Mouse (Mus musculus) left cerebral cortex, postnatal 10 days (tissue): ENCODE results near the gene Hnf1b. TPM values are rescaled to one million over a fixed set of nuclear protein-coding genes. Genes with fewer than 3 reads are reported as not detected.

Experiments used
- DNase-seq, 2 experiments: peaks; one replicate each; pipeline ENCODE4 v3.0.0; 2021 to 2022; ENCODE audit warnings: low spot score in 2 of 2, mixed read lengths in 1 of 2; ENCODE audit errors: extremely low spot score in 1 of 2
- intact Hi-C: fragments of 180-260 bp; cut with DNase I; formaldehyde crosslinking; loops from one replicate; pipeline ENCODE4 v1.15.1; 2025
- total RNA-seq, 2 experiments: library from RNA; stranded (reverse); gene quantifications; 2 replicates each; pipeline ENCODE4 v1.2.3; 2021

The Hnf1b gene
- total RNA-seq, result under 1 TPM; 0.14 to 0.19 TPM

- no peak for DNase-seq
- intact Hi-C loops, result loop anchor here (5.0 kb wide), 1 partner anchor 668 kb away; no protein-coding TSS in a partner anchor
Observed at GRCm38 (mm10) chr11:83849529-83850335, at the start of gene Hnf1b. TSS of gene Hnf1b (plus strand) at chr11:83850063.

GRCm38 (mm10) chr11:83802166-83802565, 47.7 kb upstream of the Hnf1b start:
- no peak for DNase-seq
- intact Hi-C loops, result no loop called here

GRCm38 (mm10) chr11:83802581-83802980, 47.3 kb upstream of the Hnf1b start:
- no peak for DNase-seq
- intact Hi-C loops, result no loop called here

- no peak for DNase-seq
- intact Hi-C loops, result loop anchor here (10.0 kb wide), 1 partner anchor 124 kb away; no protein-coding TSS in a partner anchor
Observed at GRCm38 (mm10) chr11:83810441-83810840, 39.4 kb upstream of the Hnf1b start.

- intact Hi-C loops, result loop anchor here (10.0 kb wide), 1 partner anchor 120 kb away; no protein-coding TSS in a partner anchor
- no peak for DNase-seq
Observed at GRCm38 (mm10) chr11:83815191-83815590, 34.7 kb upstream of the Hnf1b start.

- peak; percentile 13 to 53 for DNase-seq
- intact Hi-C loops, result loop anchor here (10.0 kb wide), 1 partner anchor 119 kb away; no protein-coding TSS in a partner anchor
Observed at GRCm38 (mm10) chr11:83815628-83816027, 34.2 kb upstream of the Hnf1b start.

- intact Hi-C loops, result loop anchor here (10.0 kb wide), 1 partner anchor 118 kb away; no protein-coding TSS in a partner anchor
- DNase-seq, result no peak
Observed at GRCm38 (mm10) chr11:83817048-83817447, 32.8 kb upstream of the Hnf1b start.

- no peak for DNase-seq
- intact Hi-C loops, result loop anchor here (10.0 kb wide), 1 partner anchor 117 kb away; no protein-coding TSS in a partner anchor
Observed at GRCm38 (mm10) chr11:83817994-83818393, 31.9 kb upstream of the Hnf1b start.

- intact Hi-C loops, result loop anchor here (10.0 kb wide), 1 partner anchor 116 kb away; no protein-coding TSS in a partner anchor
Observed at GRCm38 (mm10) chr11:83818591-83819127, 31.2 kb upstream of the Hnf1b start.

GRCm38 (mm10) chr11:83819806-83820483, 29.9 kb upstream of the Hnf1b start:
- no peak for DNase-seq
- intact Hi-C loops, result loop anchor here (10.0 kb wide), 1 partner anchor 115 kb away; no protein-coding TSS in a partner anchor

More at GRCm38 (mm10) chr11:83818591-83819127, 31.2 kb upstream of the Hnf1b start:
- DNase-seq, result no peak

GRCm38 (mm10) chr11:83826142-83826541, 23.7 kb upstream of the Hnf1b start:
- intact Hi-C loops, result no loop called here
- no peak for DNase-seq

- intact Hi-C loops, result no loop called here
- no peak for DNase-seq
Observed at GRCm38 (mm10) chr11:83828553-83829142, 21.2 kb upstream of the Hnf1b start.

- DNase-seq, result no peak
- intact Hi-C loops, result no loop called here
Observed at GRCm38 (mm10) chr11:83832389-83832788, 17.5 kb upstream of the Hnf1b start.

GRCm38 (mm10) chr11:83833517-83833916, 16.3 kb upstream of the Hnf1b start:
- no peak for DNase-seq
- intact Hi-C loops, result no loop called here

GRCm38 (mm10) chr11:83833959-83834496, 15.8 kb upstream of the Hnf1b start:
- intact Hi-C loops, result no loop called here

GRCm38 (mm10) chr11:83839451-83839850, 10.4 kb upstream of the Hnf1b start:
- intact Hi-C loops, result no loop called here
- no peak for DNase-seq

More at GRCm38 (mm10) chr11:83833959-83834496, 15.8 kb upstream of the Hnf1b start:
- DNase-seq, result no peak

GRCm38 (mm10) chr11:83843534-83843933, 6.3 kb upstream of the Hnf1b start:
- DNase-seq, result no peak
- intact Hi-C loops, result no loop called here

GRCm38 (mm10) chr11:83850586-83851272, 866 bp downstream of the Hnf1b start:
- no peak for DNase-seq
- intact Hi-C loops, result loop anchor here (5.0 kb wide), 1 partner anchor 667 kb away; no protein-coding TSS in a partner anchor
